Mouse (Mus musculus) MEL (cell line): ENCODE data around the gene Igdcc3.

Experiments used
- CTCF ChIP-seq, 3 experiments: IDR thresholded peaks in 2 of 3; conservative IDR thresholded peaks in 1 of 3; 2 replicates each; pipeline ENCODE4 v1.5.1; 2011 to 2012; ENCODE audit warnings: low read length in 3 of 3, low read depth in 2 of 3, mild to moderate bottlenecking in 2 of 3, improper control_type of control experiment in 1 of 3, inconsistent platforms in 1 of 3, mixed read lengths in 1 of 3, moderate library complexity in 1 of 3; ENCODE audit not compliant: control insufficient read depth in 1 of 3, insufficient read depth in 1 of 3, poor library complexity in 1 of 3, severe bottlenecking in 1 of 3
- EP300 ChIP-seq, 2 experiments: IDR thresholded peaks; 2 replicates each; pipeline ENCODE4 v1.6.1; 2011; ENCODE audit warnings: improper control_type of control experiment in 2 of 2, low read length in 2 of 2, low read depth in 1 of 2, mild to moderate bottlenecking in 1 of 2
- KAT2A ChIP-seq: conservative IDR thresholded peaks from 2 replicates; pipeline ENCODE4 v1.6.1; 2012; ENCODE audit warnings: low read depth, low read length, improper control_type of control experiment, inconsistent platforms
- MAFK ChIP-seq: IDR thresholded peaks from 2 replicates; pipeline ENCODE4 v1.6.1; 2011; ENCODE audit warnings: low read depth, mild to moderate bottlenecking, low read length, improper control_type of control experiment, borderline replicate concordance
- MAZ ChIP-seq: IDR thresholded peaks from 2 replicates; pipeline ENCODE4 v1.6.1; 2012; ENCODE audit warnings: low read depth, mild to moderate bottlenecking, inconsistent platforms, low read length, improper control_type of control experiment
- POLR2A ChIP-seq, 2 experiments: IDR thresholded peaks; 2 replicates each; pipeline ENCODE4 v1.6.1; 2011 to 2012; ENCODE audit warnings: low read length in 2 of 2, mild to moderate bottlenecking in 2 of 2, control low read depth in 1 of 2, improper control_type of control experiment in 1 of 2, low read depth in 1 of 2, moderate library complexity in 1 of 2; ENCODE audit not compliant: control insufficient read depth in 1 of 2, insufficient read depth in 1 of 2, poor library complexity in 1 of 2
- RAD21 ChIP-seq: IDR thresholded peaks from 2 replicates; pipeline ENCODE4 v1.6.1; 2011; ENCODE audit warnings: mild to moderate bottlenecking, low read depth, low read length, improper control_type of control experiment
- SIN3A ChIP-seq: IDR thresholded peaks from 2 replicates; pipeline ENCODE4 v1.6.1; 2012; ENCODE audit warnings: low read length, improper control_type of control experiment, inconsistent platforms
- TAL1 ChIP-seq: IDR thresholded peaks from 2 replicates; pipeline ENCODE4 v1.6.1; 2012; ENCODE audit warnings: mild to moderate bottlenecking, inconsistent platforms, low read length, moderate library complexity, mixed read lengths
- TBP ChIP-seq: IDR thresholded peaks from 2 replicates; pipeline ENCODE4 v1.8.0; 2011; ENCODE audit warnings: low read depth, low read length, improper control_type of control experiment
- UBTF ChIP-seq: IDR thresholded peaks from 2 replicates; pipeline ENCODE4 v1.6.1; 2012; ENCODE audit warnings: low read depth, mild to moderate bottlenecking, inconsistent platforms, low read length, improper control_type of control experiment, moderate library complexity, borderline replicate concordance; ENCODE audit not compliant: insufficient read depth
- USF1 ChIP-seq: IDR thresholded peaks from 2 replicates; pipeline ENCODE4 v1.6.1; 2014; ENCODE audit warnings: low read depth, mild to moderate bottlenecking, inconsistent platforms, low read length, improper control_type of control experiment, moderate library complexity
- ZKSCAN1 ChIP-seq: IDR thresholded peaks from 2 replicates; pipeline ENCODE4 v1.6.1; 2012; ENCODE audit warnings: low read depth, mild to moderate bottlenecking, inconsistent platforms, low read length, improper control_type of control experiment, moderate library complexity
- ZNF384 ChIP-seq: IDR thresholded peaks from 2 replicates; pipeline ENCODE4 v1.6.1; 2012; ENCODE audit warnings: low read depth, mild to moderate bottlenecking, inconsistent platforms, low read length, improper control_type of control experiment

GRCm38 (mm10) chr9:65123552-65124168 lies 17.3 kb upstream of the Igdcc3 start:
- TF ChIP-seq UBTF (no peak), ZKSCAN1 (no peak), POLR2A (IDR thresholded peaks at IDR 0.05; ENCODE audit: control insufficient read depth in 1 of 2, insufficient read depth in 1 of 2, low read depth in 1 of 2, low read length in 2 of 2, poor library complexity in 1 of 2) (no peak), EP300 (IDR thresholded peaks at IDR 0.05; ENCODE audit: low read depth in 1 of 2, low read length in 2 of 2) (no peak), CTCF (IDR thresholded peaks at IDR 0.05 in 2 of 3, conservative IDR thresholded peaks at IDR 0.05 in 1 of 3; ENCODE audit: control insufficient read depth in 1 of 3, insufficient read depth in 1 of 3, low read depth in 2 of 3, low read length in 3 of 3, poor library complexity in 1 of 3, severe bottlenecking in 1 of 3) (no peak), USF1 (no peak), KAT2A (no peak), TBP (no peak), MAZ (no peak), SIN3A (no peak), TAL1 (no peak), MAFK (no peak), RAD21 (no peak), ZNF384 (no peak)
